Mouse (Mus musculus) bone marrow macrophage, adult 2 months (primary cell): ENCODE results near the gene Olfm2. TPM values are rescaled to one million over a fixed set of nuclear protein-coding genes. Genes with fewer than 3 reads are reported as not detected.

Experiments used
- H3K27ac ChIP-seq: 2 replicates; pipeline ENCODE4 v1.5.1; 2012; ENCODE audit warnings: low read depth, low read length; ENCODE audit not compliant: insufficient read depth
- H3K4me1 ChIP-seq: 2 replicates; pipeline ENCODE4 v1.6.1; 2012; ENCODE audit warnings: low read length; ENCODE audit not compliant: control insufficient read depth, insufficient read depth
- H3K4me3 ChIP-seq: 2 replicates; pipeline ENCODE4 v1.5.1; 2012; ENCODE audit warnings: mild to moderate bottlenecking, low read length, moderate library complexity; ENCODE audit not compliant: insufficient read depth
- CTCF ChIP-seq: IDR thresholded peaks from 2 replicates; pipeline ENCODE4 v1.5.1; 2012; ENCODE audit warnings: low read depth, mild to moderate bottlenecking, low read length, moderate library complexity
- POLR2A ChIP-seq: IDR thresholded peaks from 2 replicates; pipeline ENCODE4 v1.6.1; 2012; ENCODE audit warnings: mild to moderate bottlenecking, low read depth, low read length, borderline replicate concordance
- polyA plus RNA-seq: library from polyadenylated mRNA; stranded (reverse); fragments of >200 nt; gene quantifications from 2 replicates; pipeline ENCODE4 v1.2.4, GENCODE M21; 2012; ENCODE audit not compliant: missing spikeins, insufficient read depth, insufficient read length

Olfm2 gene
- not detected in 2 replicates for polyA plus RNA-seq

DNA sequence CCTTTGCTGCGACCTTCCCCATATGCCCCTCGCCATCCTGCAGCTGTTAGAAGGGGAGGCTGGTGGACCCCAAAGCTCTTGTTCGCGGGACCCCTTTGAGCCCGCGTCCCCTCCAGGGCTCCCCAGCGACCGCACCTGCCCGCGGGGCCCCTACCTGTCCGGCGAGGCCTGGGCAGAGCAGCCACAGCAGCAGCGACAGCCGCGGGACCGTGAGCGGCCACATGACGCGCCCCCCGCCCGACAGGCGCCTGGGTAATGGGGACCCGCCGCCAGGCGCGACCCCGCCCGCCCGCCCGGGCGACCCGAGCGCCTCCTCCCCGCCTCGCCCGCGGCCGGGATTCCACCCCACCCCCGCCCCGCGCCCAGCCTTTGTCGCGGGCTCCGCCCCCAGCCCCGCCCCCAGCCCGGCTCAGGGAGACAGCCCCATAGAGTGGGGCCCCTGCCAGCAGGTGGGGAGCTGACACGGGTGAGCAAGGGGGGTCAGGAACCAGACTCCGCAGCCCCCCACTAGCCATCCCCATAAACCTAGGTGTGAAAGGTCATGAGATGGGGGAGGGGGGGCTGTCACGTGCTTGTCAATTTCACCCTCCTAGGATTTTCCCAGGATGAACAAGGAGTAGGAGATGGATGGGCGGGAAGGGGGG, at the start of gene Olfm2:
Olfm2 (minus strand) TSS at position 333 of the 644 bp plus-strand sequence.
- no peaks in the 10 kb centered on the region for H3K4me1 ChIP-seq
- H3K27ac ChIP-seq, result no peak within 1 kb of the TSS
- TF ChIP-seq POLR2A, result no peak
- no peak for TF ChIP-seq CTCF
- H3K4me3 ChIP-seq, result no peak within 1 kb of the TSS

DNA sequence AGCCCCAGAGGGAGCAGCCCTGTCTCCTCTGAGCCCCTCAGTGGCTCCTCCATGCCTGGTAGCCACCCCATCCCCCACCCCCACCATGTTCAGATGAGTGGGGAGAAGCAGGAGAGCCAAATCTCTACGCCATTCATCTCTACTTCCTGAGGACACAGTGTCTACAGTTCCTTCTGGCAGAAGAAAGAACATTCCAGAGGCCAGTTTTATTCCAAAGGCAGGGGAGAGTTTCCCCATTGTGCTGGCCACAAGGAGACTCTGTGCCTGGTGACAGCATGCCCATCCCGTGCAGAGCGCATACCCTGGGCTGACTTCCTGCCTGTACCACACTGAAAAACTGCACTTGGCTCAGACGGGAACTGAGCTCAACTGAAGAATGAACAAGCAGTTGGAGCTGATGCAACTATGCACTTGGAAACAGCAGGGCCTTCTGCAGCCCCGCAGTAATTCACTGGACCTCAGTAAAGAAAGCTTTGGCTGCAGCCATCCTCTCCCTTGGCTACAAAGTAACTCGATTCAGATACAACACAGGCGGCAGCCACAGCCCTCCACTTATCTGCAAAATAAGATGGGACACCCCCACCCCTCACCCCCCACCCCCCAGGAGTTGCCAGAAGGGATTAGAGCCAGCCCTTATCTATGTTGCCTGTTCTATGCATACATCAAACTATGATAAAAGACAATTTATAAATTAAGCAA, 48.1 kb upstream of the Olfm2 start:
- no peak overlapping the region for H3K4me3 ChIP-seq
- TF ChIP-seq POLR2A (no peak), CTCF (no peak)
- no peaks in the 10 kb centered on the region; the same call in 1 of the 2 replicates for H3K4me1 ChIP-seq
- H3K27ac ChIP-seq, result no peak overlapping the region

DNA sequence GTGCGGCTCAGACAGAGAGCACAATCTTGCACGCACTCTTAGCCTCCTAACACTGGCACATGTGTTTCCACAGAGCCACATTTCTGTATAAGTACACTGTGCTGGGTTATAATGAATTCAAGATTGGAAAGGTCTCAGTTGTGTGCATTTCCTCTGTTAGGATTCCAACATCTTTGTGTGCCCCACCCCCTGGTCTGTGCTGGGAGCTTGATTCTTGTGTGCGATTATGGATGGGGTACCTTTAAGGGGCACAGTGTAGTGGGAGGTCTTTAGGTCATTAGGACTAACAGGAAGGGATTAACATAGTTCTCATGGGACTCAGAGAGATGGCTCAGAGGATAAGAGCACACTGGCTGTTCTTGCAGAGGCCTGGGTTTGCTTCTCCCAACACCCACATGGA, 44.2 kb upstream of the Olfm2 start:
- H3K4me1 ChIP-seq, result no peaks in the 10 kb centered on the region; the same call in 1 of the 2 replicates
- no peak overlapping the region for H3K27ac ChIP-seq
- no peak overlapping the region for H3K4me3 ChIP-seq
- TF ChIP-seq POLR2A (no peak), CTCF (no peak)

DNA sequence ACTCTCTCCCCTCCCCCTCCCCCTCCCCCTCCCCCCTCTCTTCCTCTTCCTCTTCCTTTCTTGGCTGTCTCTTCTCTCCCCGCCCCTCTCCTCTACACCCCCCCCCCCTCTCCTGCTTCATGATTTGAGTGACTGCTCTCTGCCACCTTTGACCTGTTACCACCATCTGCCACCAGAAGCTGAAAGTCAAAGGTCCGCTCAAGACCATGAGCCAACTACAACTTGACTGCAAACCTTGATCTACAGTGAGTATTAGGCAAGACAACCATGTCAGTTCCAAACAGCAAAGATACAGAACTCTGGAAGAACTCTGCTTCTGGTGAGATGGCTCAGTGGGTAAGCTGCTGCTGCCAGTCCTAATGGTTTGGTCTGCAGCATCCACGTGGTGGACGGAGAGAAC, 43.5 kb upstream of the Olfm2 start:
- no peak overlapping the region for H3K27ac ChIP-seq
- TF ChIP-seq CTCF, result no peak
- TF ChIP-seq POLR2A, result no peak
- H3K4me1 ChIP-seq, result no peaks in the 10 kb centered on the region; the same call in 1 of the 2 replicates
- H3K4me3 ChIP-seq, result no peak overlapping the region

DNA sequence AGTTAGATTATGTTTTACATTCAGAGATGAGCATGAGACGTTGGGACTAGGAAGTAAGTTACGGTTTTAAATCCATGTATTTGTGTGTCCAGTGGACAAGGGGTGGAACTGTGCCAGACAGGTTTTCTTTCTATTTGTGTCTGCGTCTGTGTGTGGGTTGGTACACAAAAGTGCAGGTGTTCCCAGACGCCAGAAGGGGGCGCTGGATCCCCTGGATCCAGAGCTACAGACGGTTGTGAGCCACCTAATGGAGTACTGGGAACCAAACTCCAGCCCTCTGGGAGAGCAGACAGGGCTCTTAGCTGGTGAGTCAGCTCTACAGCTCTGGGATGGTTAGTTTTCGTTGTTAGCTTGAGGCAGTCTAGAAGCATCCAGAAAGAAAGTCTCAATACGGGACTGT, 41.8 kb upstream of the Olfm2 start:
- Histone ChIP-seq H3K4me3 (no peak overlapping the region), H3K4me1 (no peaks in the 10 kb centered on the region)
- TF ChIP-seq POLR2A, result no peak
- no peak for TF ChIP-seq CTCF

DNA sequence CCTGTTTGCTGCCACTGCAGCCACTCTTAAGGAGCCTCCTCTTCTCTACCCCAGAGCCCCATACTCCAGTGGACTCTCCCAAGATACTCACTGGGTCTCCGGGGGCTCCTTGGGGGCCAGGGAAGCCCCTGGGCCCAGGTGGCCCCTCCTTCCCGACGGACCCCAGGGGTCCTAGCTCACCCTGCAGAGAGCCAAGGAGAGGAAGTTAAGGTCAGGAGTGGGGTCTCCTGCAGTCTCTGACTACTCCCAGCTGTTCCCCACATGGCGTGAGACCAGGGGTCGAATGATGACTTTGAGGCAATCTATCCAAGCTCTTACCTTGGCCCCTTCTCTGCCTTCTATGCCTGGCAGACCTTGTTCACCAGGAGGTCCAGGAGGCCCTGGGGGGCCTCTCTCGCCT, 38.9 kb upstream of the Olfm2 start:
- no peaks in the 10 kb centered on the region for H3K4me1 ChIP-seq
- no peak for TF ChIP-seq CTCF
- TF ChIP-seq POLR2A, result no peak
- no peak overlapping the region for H3K4me3 ChIP-seq
- no peak overlapping the region for H3K27ac ChIP-seq

More for the DNA sequence above, 41.8 kb upstream of the Olfm2 start:
- no peak overlapping the region for H3K27ac ChIP-seq

DNA sequence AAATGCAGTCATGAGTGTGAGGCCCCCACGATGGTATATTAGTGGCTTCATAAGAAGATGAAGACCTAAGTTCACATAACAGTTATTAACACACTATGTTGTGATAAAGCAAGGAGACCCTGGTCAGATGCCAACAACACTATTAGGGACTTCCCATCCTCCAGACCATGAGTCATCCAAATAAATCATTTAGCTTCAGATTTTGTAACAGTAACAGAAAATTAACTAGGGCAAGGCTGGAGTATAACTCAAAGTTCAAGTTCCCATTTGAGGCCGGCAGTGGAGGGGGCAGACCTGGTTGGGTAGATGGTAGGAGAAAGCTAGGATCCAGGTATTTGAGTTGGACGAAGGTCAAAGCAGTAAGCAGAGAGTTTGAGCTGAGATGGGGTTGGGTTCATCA, 35.1 kb upstream of the Olfm2 start:
- Histone ChIP-seq H3K4me1 (no peaks in the 10 kb centered on the region), H3K27ac (no peak overlapping the region), H3K4me3 (no peak overlapping the region)
- TF ChIP-seq POLR2A, result no peak
- TF ChIP-seq CTCF, result no peak

DNA sequence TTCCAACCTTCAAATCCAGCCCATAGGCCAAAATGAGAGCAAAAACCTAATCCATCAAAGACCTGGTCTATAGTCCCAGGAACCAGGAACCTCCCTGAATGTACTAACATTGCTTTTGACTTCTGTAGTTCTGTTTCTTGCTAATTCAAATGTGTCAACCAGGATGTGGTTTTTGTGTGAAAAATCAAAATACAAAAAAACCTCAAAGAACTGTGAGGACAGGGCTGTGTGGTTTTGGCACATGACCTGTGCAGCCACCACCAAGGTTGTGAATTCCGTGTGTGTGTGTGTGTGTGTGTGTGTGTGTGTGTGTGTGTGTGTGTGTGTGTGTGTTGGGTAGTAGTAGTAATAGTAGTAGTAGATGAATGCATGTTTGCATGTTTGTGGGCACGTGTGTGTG, 19.1 kb upstream of the Olfm2 start:
- Histone ChIP-seq H3K4me3 (no peak overlapping the region), H3K27ac (no peak overlapping the region), H3K4me1 (peaks cover 13% of the 10 kb centered on the region)
- no peak for TF ChIP-seq POLR2A
- TF ChIP-seq CTCF, result no peak

DNA sequence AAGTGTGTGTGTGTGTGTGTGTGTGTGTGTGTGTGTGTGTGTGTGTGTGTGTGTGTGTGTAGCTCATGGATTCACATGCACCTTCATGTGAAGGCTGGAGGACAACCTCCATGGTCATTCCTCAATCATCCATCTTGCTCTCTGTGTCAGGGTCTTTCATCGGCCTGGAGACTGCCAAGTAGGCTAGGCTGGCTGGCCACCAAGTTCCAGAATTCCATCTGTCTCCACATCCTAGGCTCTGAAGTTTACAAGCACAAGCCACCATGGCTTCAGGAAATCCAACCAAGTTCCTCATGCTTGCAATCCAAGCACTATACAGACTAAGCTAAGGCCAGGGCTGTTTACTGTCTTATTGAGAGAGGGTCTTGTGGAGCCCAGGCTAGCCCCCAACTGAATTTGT, 16.9 kb upstream of the Olfm2 start:
- peaks cover 13% of the 10 kb centered on the region for H3K4me1 ChIP-seq
- no peak overlapping the region for H3K27ac ChIP-seq
- no peak overlapping the region for H3K4me3 ChIP-seq
- TF ChIP-seq POLR2A (no peak), CTCF (no peak)
